Mouse (Mus musculus): Measurements from ENCODE around the gene Tmem156. TPM values are rescaled to one million over a fixed set of nuclear protein-coding genes. Genes with fewer than 3 reads are reported as not detected.
A peak's percentile ranks its signal among the peaks of the same experiment; 100 is the strongest.
"Not testable (repeated sequence)": the region's sequence is repeated elsewhere in the genome, so short reads cannot be mapped to it uniquely, and the experiment has no call there.

The Tmem156 gene
- total RNA-seq (2021) = not detected
- long read RNA-seq, experiment 1 = 0 reads
- long read RNA-seq, experiment 2 = 0 reads

DNA sequence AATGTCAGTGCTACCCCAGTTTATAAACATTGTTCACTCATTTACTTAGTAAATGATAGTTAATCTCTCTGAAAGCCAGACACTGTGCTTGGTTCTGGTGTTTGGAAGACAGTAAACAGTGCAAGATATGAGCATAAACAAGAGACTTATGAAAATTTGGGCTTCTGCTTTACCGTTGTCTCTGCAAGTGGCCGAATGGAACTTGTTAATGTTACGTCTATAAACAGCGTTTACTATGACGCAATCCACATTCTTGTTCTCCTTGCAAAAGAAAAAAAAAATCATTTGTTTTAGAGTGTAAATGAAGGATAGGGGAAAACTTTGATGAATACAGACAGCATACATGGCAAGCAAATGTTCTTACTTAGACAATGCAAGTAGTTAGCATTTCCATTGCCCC lies at the start of gene Tmem156:
Tmem156 (minus strand) TSS at position 212 of the 400 bp plus-strand sequence.
- no peak within 1 kb of the TSS for H3K4me3 ChIP-seq
- H3K27ac ChIP-seq = no peak within 1 kb of the TSS
- no peak for DNase-seq
- intact Hi-C loops (cut with DNase I) = no loop called here
- no peak for TF ChIP-seq CTCF (IDR thresholded peaks at IDR 0.05)

DNA sequence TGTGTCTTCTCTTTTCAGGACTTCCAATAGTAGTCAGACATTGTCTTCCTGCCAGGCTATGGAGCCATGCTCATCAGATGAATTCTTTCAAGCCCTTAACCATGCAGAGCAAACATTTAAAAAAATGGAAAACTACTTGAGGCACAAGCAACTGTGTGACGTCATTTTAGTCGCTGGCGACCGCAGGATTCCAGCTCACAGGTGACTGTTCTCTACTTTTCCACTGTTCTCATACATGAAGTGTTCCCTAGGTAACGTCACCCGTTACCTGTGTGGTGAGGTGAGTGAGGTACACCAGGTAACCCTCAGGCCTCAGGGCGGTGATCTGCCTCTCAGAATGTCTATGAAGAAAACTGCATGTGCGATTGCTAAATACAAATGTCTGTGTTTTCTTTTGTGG lies 49.3 kb upstream of the Tmem156 start:
- no peak for DNase-seq
- Histone ChIP-seq H3K4me3 (no peak overlapping the region), H3K27ac (no peak overlapping the region)
- intact Hi-C loops (cut with DNase I) = no loop called here
- TF ChIP-seq CTCF (IDR thresholded peaks at IDR 0.05) = no peak

DNA sequence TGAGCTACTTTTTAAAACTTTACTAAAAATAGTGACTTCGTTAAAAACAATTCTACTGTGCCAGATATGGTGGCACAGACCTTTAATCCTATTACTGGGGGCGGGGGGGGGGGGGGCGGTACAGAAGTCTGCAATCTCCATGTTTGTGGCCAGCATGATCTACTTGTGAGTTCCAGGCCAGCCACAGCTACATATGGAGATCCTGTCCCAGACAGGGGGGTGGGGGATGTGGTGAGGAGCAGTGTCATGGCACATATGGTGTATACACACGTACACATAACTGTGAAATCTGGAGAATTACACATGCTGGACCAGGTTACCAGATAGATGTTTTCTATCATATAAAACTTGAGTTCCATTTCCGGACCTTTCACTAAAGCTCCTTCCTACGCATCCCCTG lies 45.1 kb upstream of the Tmem156 start:
- DNase-seq = no peak
- intact Hi-C loops (cut with DNase I) = no loop called here
- Histone ChIP-seq H3K4me3 (no peak overlapping the region), H3K27ac (no peak overlapping the region)
- no peak for TF ChIP-seq CTCF (IDR thresholded peaks at IDR 0.05)

DNA sequence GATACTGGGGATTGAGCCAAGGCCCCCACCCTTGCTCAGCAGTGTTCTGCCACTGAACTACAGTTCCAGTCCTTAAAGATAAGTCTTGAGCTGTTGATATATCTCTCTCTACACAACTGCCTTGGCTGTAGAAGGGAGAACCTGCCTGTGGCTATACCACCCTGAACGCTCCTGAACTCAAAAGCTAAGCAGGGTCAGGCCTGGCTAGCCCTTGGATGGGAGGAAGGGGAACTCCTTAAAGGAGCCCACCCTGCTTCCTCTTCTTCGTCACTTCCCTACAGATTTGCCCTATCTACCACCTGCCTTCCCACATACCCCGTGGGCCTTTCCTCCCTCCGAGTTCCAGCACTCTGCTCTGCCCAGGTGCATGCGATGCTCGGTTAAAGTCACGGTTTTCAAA lies 44.2 kb upstream of the Tmem156 start:
- Histone ChIP-seq H3K4me3 (no peak overlapping the region), H3K27ac (no peak overlapping the region)
- TF ChIP-seq CTCF (IDR thresholded peaks at IDR 0.05) = no peak
- intact Hi-C loops (cut with DNase I) = no loop called here
- no peak for DNase-seq

DNA sequence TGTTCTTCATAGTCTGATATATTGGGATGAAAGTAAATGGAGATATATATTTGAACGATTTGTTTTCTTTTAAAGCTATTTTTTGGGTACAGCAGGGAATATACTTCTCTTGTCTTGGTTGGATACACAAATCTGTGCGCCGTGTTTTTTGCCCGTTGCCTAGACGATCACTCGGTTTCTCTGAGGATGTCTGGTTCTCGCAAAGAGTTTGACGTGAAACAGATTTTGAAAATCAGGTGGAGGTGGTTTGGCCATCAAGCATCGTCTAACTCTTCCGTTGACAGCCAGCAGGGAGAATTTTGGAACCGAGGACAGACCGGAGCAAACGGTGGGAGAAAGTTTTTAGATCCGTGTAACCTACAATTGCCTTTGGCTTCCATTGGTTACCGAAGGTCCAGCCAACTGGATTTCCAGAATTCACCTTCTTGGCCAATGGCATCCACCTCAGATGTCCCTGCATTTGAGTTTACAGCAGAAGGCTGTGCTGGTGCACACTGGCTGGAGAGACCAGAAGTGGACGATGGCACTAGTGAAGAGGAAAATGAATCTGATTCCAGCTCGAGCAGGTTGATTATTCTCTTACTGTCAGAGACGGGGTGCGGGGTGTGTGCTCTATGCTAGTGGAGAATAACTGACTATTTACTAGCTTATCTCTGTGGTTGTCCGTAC lies 39.4 kb upstream of the Tmem156 start:
- no peak for DNase-seq
- no peak for TF ChIP-seq CTCF (IDR thresholded peaks at IDR 0.05)
- intact Hi-C loops (cut with DNase I) = no loop called here
- H3K27ac ChIP-seq = no peak overlapping the region
- peak overlapping the region; percentile 66 for H3K4me3 ChIP-seq

DNA sequence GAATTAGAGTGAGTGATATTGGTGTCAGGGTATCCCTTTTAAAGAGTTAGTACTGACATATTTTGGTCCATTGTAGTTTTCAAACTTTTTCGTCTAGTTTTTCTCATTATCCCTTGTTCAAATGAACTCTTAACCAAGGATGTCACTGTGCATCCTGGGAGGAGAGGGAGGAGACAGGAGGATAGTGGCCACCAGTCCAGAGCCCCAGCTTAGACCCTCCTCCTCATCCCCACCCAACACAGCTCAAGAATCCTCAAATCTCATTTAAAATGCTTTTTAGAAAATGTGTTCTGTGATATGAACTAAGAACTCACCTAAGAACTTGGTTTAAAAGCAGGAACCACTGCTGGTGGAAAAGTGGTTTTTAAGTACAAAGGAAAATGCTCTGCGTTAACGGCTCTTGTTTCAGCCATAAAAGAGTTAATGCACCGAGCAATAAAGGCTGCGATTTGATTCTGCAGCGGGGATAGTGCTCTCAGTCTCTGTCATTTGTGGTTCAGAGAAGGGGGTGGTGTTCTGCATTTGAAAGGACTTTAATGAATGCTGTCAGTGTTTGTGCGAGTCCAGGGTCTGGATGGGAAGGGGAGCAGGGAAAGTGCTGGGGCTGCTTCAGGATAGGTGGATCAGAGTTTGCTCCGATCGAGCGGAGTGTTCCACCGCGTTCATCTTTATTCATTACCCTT lies 38.7 kb upstream of the Tmem156 start:
- no peak for DNase-seq
- Histone ChIP-seq H3K4me3 (peak overlapping the region; percentile 66), H3K27ac (no peak overlapping the region)
- no peak for TF ChIP-seq CTCF (IDR thresholded peaks at IDR 0.05)
- intact Hi-C loops (cut with DNase I) = no loop called here

DNA sequence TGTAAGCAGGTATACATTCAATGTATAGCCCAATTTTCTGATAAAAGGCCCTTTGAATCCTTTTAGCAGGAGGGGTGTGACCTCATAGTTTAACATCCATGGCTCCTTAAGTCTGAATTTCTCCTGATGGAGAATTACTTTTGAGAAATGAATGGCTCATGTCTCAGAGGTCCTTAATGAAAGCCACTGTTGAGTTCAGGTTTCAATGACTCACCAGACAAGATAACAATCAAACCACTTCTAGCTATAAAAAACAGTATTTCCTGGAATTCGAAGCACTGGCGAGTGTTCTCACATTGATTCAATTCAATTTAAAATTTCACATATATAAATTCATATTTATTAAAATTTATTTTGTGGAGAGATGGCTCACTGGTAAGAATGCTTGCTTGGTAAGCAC lies 36.5 kb upstream of the Tmem156 start:
- no peak overlapping the region for H3K4me3 ChIP-seq
- H3K27ac ChIP-seq = no peak overlapping the region
- no peak for TF ChIP-seq CTCF (IDR thresholded peaks at IDR 0.05)
- intact Hi-C loops (cut with DNase I) = no loop called here
- no peak for DNase-seq

DNA sequence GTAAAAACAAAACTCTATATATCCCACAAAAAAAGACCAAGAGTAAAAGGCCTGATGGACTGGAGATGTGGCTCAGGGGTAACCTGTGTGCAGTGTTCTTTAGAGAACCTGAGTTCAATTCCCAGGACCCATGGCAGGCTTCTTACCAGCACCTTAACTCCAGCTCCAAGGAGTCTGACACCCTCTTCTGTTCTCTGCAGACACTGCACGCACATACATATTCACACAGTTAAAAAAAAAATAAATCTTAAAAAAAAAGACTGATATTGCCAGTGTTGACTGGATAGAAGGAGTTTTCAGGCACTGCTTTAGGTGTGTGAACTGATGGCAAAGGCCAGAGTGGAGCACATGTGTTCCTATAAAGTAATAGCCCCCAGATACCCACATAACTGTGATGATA lies 34.2 kb upstream of the Tmem156 start:
- TF ChIP-seq CTCF (IDR thresholded peaks at IDR 0.05) = peak; percentile 6
- Histone ChIP-seq H3K4me3 (no peak overlapping the region), H3K27ac (no peak overlapping the region)
- no peak for DNase-seq
- intact Hi-C loops (cut with DNase I) = no loop called here

DNA sequence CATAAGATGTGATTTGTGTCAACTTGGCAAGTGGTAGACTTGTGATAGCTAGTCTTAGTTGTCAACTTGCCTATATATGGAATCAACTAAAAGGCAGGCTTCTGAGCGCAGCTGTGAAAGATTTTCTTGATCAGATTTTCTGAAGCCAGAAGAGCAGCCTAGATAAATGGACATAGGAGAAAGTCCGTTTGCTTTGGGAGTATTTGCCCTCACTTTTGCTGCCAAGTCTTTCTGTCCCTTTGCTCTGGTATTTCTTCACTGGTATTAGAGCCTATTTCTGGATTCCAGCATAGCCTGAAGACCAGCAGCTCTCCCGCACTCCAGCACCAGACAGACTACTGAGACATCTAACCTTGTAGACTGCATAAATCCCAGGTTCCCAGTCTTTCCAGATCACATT lies 30.7 kb upstream of the Tmem156 start:
- no peak for DNase-seq
- Histone ChIP-seq H3K27ac (no peak overlapping the region), H3K4me3 (no peak overlapping the region)
- intact Hi-C loops (cut with DNase I) = no loop called here
- TF ChIP-seq CTCF (IDR thresholded peaks at IDR 0.05) = no peak

DNA sequence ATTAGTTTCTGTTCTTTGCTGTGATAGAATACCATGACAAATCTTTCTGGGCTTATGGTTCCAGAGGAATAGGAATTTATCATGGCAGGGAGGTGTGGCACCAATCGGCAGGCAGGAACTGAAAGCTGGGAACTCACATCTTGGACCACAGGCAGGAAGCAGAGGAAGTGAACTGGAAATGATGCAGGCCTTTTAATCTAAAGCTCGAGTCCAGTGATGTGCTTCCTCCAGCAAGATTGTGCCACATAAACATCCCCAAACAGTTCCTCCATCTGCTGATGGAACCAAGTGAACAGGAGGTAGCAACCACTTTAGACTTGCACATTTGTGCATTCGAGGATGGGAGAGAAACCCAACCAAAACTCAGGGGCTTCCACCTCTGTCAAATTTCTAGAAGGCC lies 28.0 kb upstream of the Tmem156 start:
- H3K4me3 ChIP-seq = no peak overlapping the region
- TF ChIP-seq CTCF (IDR thresholded peaks at IDR 0.05) = no peak
- H3K27ac ChIP-seq = peak overlapping the region; percentile 48
- intact Hi-C loops (cut with DNase I) = no loop called here
- no peak for DNase-seq

DNA sequence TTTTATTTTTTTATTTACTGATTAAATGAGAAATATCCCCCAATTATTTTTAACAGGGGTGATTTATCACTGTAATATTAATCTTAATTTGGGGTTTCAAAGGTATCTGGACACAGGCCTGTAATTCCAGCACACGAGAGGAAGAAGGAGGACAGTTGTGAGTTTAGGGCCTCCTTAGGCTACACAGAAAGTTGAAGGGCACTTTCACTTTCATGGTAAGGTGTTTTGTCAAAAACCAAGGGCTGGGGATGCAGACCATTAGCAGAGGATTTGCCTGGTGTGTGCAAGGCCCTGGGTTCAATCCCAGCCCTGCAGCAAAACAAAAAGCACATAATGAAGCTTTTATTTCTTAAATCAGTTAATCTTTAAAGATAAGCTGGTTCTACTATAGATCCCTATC lies 27.6 kb upstream of the Tmem156 start:
- Histone ChIP-seq H3K4me3 (no peak overlapping the region), H3K27ac (peak overlapping the region; percentile 48)
- no peak for TF ChIP-seq CTCF (IDR thresholded peaks at IDR 0.05)
- intact Hi-C loops (cut with DNase I) = no loop called here
- no peak for DNase-seq

DNA sequence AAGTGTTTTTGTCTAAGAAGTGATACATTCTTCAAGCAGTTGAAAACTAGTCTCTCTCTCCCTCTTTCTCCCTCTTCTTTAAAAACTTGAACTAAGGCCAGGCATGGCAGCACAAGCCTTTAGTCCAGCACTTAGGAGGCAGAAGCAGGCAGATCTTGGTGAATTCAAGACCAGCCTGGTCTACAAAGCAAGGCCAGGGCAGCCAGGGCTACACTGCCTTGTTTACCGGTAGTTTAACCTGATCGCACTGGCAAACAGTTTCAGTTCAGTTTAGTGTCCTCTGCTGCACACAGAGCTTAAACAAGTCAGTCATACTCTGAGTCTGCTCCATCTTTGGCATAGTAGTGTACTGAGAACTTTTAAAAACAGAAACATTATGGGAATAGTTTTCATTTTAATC lies 24.9 kb upstream of the Tmem156 start:
- TF ChIP-seq CTCF (IDR thresholded peaks at IDR 0.05) = no peak
- H3K27ac ChIP-seq = no peak overlapping the region
- no peak for DNase-seq
- intact Hi-C loops (cut with DNase I) = no loop called here
- H3K4me3 ChIP-seq = no peak overlapping the region

DNA sequence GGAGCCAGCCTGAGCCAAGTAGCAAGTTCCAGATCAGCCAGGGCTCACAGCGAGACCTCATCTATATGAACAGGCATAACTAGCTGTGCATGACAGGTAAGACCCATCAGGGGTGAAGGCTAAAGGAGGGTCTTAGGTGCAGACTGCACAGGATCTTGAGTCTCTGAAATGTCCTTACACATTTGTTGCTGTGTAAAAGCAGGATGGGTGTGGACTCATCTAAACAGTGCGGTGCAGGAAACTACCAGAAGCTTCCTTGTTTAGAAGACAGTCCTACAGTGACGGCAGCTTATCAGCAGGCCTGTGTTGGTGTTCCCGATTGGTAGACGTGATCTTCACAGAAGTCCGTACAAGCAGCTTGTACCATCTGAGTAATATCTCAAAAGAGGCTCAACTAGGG lies 21.4 kb upstream of the Tmem156 start:
- DNase-seq = no peak
- TF ChIP-seq CTCF (IDR thresholded peaks at IDR 0.05) = no peak
- peak overlapping the region; percentile 76 for H3K27ac ChIP-seq
- H3K4me3 ChIP-seq = no peak overlapping the region; the same call in 1 of the 2 replicates
- intact Hi-C loops (cut with DNase I) = no loop called here

DNA sequence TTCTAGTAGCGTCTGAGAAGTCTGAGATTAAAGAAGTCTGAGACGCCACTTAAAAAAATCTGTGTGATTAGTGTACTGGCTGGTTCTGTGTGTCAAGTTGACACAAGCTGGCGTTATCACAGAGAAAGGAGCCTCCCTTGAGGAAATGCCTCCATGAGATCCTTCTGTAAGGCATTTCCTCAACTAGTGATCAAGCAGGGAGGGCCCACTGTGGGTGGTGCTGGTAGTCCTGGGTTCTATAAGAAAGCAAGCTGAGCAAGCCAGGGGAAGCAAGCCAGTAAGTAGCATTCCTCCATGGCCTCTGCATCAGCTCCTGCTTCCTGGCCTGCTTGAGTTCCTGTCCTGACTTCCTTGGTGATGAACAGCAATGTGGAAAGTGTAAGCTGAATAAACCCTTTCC lies 20.3 kb upstream of the Tmem156 start:
- DNase-seq; intact Hi-C loops (cut with DNase I); H3K4me3 ChIP-seq: not testable (repeated sequence)
- peak overlapping the region; percentile 76 for H3K27ac ChIP-seq

Measured in gastrocnemius, adult 2 months (tissue).